Mouse (Mus musculus): ENCODE data around the gene Fam20b. TPM values are rescaled to one million over a fixed set of nuclear protein-coding genes. Genes with fewer than 3 reads are reported as not detected.
A peak's percentile ranks its signal among the peaks of the same experiment; 100 is the strongest.

Fam20b gene
- polyA plus RNA-seq, 2 experiments = 7.5 to 9.9 TPM

GRCm38 (mm10) chr1:156645971-156646370 is 72.9 kb downstream of the Fam20b start:
- no peak for TF ChIP-seq EP300 (IDR thresholded peaks at IDR 0.05; ENCODE audit: low read depth)
- no peak for TF ChIP-seq CTCF (IDR thresholded peaks at IDR 0.05; ENCODE audit: low read depth)
- H3K4me2 ChIP-seq (ENCODE audit: low read depth) = no peak overlapping the region
- no peak for ATAC-seq (ENCODE audit: insufficient read depth)
- no peak for DNase-seq (ENCODE audit: low read depth in 3 of 3, low spot score in 3 of 3)
- H3K27me3 ChIP-seq (ENCODE audit: control insufficient read depth, insufficient read depth, low read length) = no peaks in the 10 kb centered on the region
- H3K9ac ChIP-seq (replicated peaks) = no peak overlapping the region
- no peaks in the 10 kb centered on the region for H3K4me1 ChIP-seq (replicated peaks; ENCODE audit: control insufficient read depth in 2 of 2, insufficient read depth in 2 of 2, low read length in 1 of 2)
- no peak overlapping the region for H3K27ac ChIP-seq
- H3K9me3 ChIP-seq (ENCODE audit: control insufficient read depth, low read length) = no peaks in the 10 kb centered on the region
- H3K4me3 ChIP-seq (ENCODE audit: insufficient read depth in 1 of 2, low read depth in 2 of 2, low read length in 2 of 2) = no peak overlapping the region
- 76% methylated on average over 4 of the region's 4 CpGs for WGBS (ENCODE audit: insufficient replicate concordance)
- H3K36me3 ChIP-seq (replicated peaks; ENCODE audit: control insufficient read depth, insufficient read depth, low read depth) = no peaks in the 10 kb centered on the region

DNA sequence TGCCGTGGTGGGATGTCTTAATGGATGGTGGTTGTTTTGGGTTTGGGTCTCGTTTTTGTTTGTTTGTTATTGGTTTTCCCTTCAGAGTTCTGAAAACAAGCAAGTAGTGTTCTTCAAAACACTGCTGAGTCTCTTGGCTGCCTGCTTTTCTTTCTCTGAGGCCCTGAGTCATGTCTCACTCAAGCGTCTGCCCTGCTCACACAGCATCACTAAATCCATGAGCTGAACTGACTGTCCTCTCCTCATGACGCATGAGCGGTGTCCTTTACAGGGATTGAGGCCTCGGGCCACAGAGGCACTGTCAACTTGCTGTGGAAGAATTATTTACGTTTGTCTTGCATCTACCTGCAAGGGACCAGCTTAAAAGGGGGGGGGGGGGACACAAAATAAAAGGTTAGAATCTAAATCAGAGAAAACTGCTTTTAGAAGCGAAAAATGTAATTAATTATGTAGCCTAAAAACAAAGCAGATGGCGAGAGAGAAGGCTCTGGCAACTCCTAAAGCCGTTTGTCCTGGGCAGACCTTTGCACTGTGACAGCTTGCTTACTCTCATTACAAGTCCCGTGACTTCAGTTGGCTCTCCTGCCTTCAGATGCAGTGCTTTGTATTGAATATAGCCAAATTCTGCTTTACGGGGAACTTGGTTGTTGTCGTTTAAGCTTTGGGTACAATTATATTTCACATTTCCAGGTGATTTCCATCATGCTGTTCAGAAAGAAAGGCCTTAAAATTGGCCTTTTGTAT is 73.9 kb downstream of the Fam20b start:
- WGBS (ENCODE audit: insufficient replicate concordance) = 76% methylated on average over 13 of the region's 13 CpGs
- no peak overlapping the region for H3K4me2 ChIP-seq (ENCODE audit: low read depth)
- H3K36me3 ChIP-seq (replicated peaks; ENCODE audit: control insufficient read depth, insufficient read depth, low read depth) = no peaks in the 10 kb centered on the region

DNA sequence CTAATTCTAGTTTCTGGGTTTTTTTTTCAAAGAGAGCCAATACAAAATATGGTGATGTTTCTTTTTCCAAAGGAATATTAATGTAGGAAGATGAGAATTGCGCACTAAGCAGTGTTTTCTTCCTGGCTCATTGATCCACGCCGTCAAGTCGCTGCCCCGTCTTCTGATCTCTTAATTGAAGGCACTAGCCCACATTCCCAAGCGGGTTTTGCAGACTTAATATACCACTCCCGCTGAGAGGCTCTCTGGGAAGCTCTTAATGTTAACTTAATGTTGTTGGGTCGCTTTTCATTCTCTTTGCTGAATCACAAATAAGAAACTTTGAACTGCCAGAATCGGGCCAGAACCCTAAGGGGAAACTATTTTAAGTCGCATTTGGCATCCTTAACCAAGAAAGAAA is 74.8 kb downstream of the Fam20b start:
- H3K27me3 ChIP-seq (ENCODE audit: control insufficient read depth, insufficient read depth, low read length) = no peaks in the 10 kb centered on the region
- H3K4me2 ChIP-seq (ENCODE audit: low read depth) = no peak overlapping the region
- DNase-seq (ENCODE audit: low read depth in 3 of 3, low spot score in 3 of 3) = no peak
- H3K36me3 ChIP-seq (replicated peaks; ENCODE audit: control insufficient read depth, insufficient read depth, low read depth) = no peaks in the 10 kb centered on the region
- 81% methylated on average over 10 of the region's 10 CpGs for WGBS (ENCODE audit: insufficient replicate concordance)
- no peak for ATAC-seq (ENCODE audit: insufficient read depth)
- no peaks in the 10 kb centered on the region for H3K4me1 ChIP-seq (replicated peaks; ENCODE audit: control insufficient read depth in 2 of 2, insufficient read depth in 2 of 2, low read length in 1 of 2)
- H3K9ac ChIP-seq (replicated peaks) = no peak overlapping the region
- no peak overlapping the region for H3K27ac ChIP-seq
- H3K4me3 ChIP-seq (ENCODE audit: insufficient read depth in 1 of 2, low read depth in 2 of 2, low read length in 2 of 2) = no peak overlapping the region
- H3K9me3 ChIP-seq (ENCODE audit: control insufficient read depth, low read length) = no peaks in the 10 kb centered on the region
- no peak for TF ChIP-seq CTCF (IDR thresholded peaks at IDR 0.05; ENCODE audit: low read depth)
- no peak for TF ChIP-seq EP300 (IDR thresholded peaks at IDR 0.05; ENCODE audit: low read depth)

More for the DNA sequence above, 73.9 kb downstream of the Fam20b start:
- H3K4me3 ChIP-seq (ENCODE audit: insufficient read depth in 1 of 2, low read depth in 2 of 2, low read length in 2 of 2) = no peak overlapping the region
- TF ChIP-seq CTCF (IDR thresholded peaks at IDR 0.05; ENCODE audit: low read depth) (no peak), EP300 (IDR thresholded peaks at IDR 0.05; ENCODE audit: low read depth) (no peak)
- H3K9me3 ChIP-seq (ENCODE audit: control insufficient read depth, low read length) = no peaks in the 10 kb centered on the region
- no peak overlapping the region for H3K9ac ChIP-seq (replicated peaks)
- H3K27me3 ChIP-seq (ENCODE audit: control insufficient read depth, insufficient read depth, low read length) = no peaks in the 10 kb centered on the region
- ATAC-seq (ENCODE audit: insufficient read depth) = no peak
- no peak for DNase-seq (ENCODE audit: low read depth in 3 of 3, low spot score in 3 of 3)
- H3K4me1 ChIP-seq (replicated peaks; ENCODE audit: control insufficient read depth in 2 of 2, insufficient read depth in 2 of 2, low read length in 1 of 2) = no peaks in the 10 kb centered on the region
- no peak overlapping the region for H3K27ac ChIP-seq

DNA sequence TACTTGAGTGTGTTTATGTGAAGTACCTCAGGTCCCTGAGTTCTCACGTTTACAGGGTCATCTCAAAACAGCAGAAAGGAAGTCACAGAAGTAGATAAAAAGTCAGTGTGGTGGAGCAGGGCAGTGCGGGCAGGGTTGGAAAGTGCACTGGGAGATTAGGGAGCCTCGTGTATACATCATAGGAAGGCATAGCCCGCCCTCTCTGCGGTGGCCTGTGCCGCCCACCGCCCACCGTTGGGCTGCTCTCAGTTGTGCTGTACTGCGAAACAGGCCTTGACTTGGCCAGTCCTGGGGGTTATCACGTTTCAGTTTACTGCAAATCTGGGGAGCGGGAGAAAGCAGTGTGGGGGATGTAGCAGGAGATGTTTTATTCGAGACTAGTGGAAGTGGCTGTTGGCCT is 76.1 kb downstream of the Fam20b start:
- DNase-seq (ENCODE audit: low read depth in 3 of 3, low spot score in 3 of 3) (no peak), ATAC-seq (ENCODE audit: insufficient read depth) (no peak)
- Histone ChIP-seq H3K9me3 (ENCODE audit: control insufficient read depth, low read length) (no peaks in the 10 kb centered on the region), H3K36me3 (replicated peaks; ENCODE audit: control insufficient read depth, insufficient read depth, low read depth) (no peaks in the 10 kb centered on the region), H3K4me1 (replicated peaks; ENCODE audit: control insufficient read depth in 2 of 2, insufficient read depth in 2 of 2, low read length in 1 of 2) (no peaks in the 10 kb centered on the region), H3K4me3 (ENCODE audit: insufficient read depth in 1 of 2, low read depth in 2 of 2, low read length in 2 of 2) (no peak overlapping the region), H3K9ac (replicated peaks) (no peak overlapping the region), H3K27me3 (ENCODE audit: control insufficient read depth, insufficient read depth, low read length) (no peaks in the 10 kb centered on the region), H3K4me2 (ENCODE audit: low read depth) (no peak overlapping the region), H3K27ac (no peak overlapping the region)
- WGBS (ENCODE audit: insufficient replicate concordance) = 48% methylated on average over 12 of the region's 12 CpGs
- TF ChIP-seq EP300 (IDR thresholded peaks at IDR 0.05; ENCODE audit: low read depth) (no peak), CTCF (IDR thresholded peaks at IDR 0.05; ENCODE audit: low read depth) (no peak)

GRCm38 (mm10) chr1:156641808-156642207 is 77.1 kb downstream of the Fam20b start:
- Histone ChIP-seq H3K9me3 (ENCODE audit: control insufficient read depth, low read length) (no peaks in the 10 kb centered on the region), H3K4me1 (replicated peaks; ENCODE audit: control insufficient read depth in 2 of 2, insufficient read depth in 2 of 2, low read length in 1 of 2) (no peaks in the 10 kb centered on the region), H3K27me3 (ENCODE audit: control insufficient read depth, insufficient read depth, low read length) (no peaks in the 10 kb centered on the region), H3K27ac (no peak overlapping the region), H3K4me2 (ENCODE audit: low read depth) (no peak overlapping the region), H3K4me3 (ENCODE audit: insufficient read depth in 1 of 2, low read depth in 2 of 2, low read length in 2 of 2) (no peak overlapping the region), H3K9ac (replicated peaks) (no peak overlapping the region), H3K36me3 (replicated peaks; ENCODE audit: control insufficient read depth, insufficient read depth, low read depth) (no peaks in the 10 kb centered on the region)
- 35% methylated on average over 10 of the region's 10 CpGs for WGBS (ENCODE audit: insufficient replicate concordance)
- TF ChIP-seq CTCF (IDR thresholded peaks at IDR 0.05; ENCODE audit: low read depth) = no peak
- TF ChIP-seq EP300 (IDR thresholded peaks at IDR 0.05; ENCODE audit: low read depth) = no peak
- ATAC-seq (ENCODE audit: insufficient read depth) = 0 out of 2 replicates have a peak, but pooled peaks have one; percentile 41
- no peak for DNase-seq (ENCODE audit: low read depth in 3 of 3, low spot score in 3 of 3)

Data from liver, embryonic 14.5 days (tissue).